Mouse (Mus musculus): ENCODE results near the gene Ccdc8.

Gene Ccdc8

DNA sequence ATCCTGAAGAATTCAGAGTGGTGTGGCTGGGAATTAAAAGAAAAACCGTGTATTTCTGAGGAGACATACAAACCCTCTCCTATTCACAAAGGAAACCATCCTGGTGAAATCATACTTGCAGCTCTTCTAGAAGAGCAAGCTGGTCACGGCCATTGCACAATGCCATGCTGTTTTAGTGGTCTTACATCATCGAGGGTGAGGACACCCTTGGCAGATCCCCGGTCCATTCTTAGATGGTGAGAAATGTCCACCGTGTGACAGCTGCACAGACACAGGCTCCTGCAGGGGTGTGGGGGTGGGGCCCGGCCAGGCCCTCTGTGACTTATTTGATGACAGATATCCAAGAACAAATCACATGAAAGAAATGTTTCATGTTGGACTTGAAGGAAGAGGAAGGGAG, 18.5 kb upstream of the Ccdc8 start:
- DNase-seq (ENCODE audit: low read depth, low spot score) = peak; percentile 71

DNA sequence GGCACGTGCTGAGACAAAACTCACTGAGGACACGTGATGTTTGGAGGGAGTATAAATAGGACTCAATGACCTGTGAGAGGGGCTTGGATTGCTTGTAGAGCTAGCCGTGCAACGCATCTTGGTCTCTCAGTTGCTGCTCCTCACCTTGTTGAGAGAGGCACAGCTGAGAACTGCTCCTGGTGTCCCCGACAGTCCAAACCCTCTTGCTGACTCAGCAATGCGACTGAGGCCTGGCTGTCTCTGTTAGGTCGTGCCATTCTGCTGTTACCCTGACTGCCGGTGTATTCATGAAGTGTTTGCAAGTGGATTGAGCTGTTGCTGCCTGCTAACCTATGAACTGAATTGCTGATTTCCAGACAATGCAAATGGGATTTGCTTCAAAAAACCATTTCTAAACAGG, 16.2 kb upstream of the Ccdc8 start:
- no peak for DNase-seq (ENCODE audit: low read depth, low spot score)

DNA sequence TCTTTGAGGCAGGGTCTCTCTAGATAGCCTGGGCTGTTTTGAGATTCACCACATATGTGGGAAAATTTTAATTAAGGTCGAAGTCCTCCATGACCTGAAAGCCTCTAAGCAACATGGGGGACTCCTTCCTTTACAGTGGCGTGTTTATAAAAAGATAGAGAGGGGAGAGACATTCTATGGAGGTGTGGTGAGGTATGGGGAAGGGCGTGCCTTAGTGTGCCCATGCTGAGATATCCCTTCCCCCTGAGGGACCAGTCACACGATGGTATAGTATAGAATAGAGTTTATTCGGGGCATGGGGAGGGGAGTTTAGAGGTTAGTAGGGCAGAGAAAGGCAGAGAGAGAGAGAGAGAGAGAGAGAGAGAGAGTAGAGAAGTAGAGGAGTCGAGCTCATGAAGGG, 14.3 kb upstream of the Ccdc8 start:
- no peak for DNase-seq (ENCODE audit: low read depth, low spot score)

DNA sequence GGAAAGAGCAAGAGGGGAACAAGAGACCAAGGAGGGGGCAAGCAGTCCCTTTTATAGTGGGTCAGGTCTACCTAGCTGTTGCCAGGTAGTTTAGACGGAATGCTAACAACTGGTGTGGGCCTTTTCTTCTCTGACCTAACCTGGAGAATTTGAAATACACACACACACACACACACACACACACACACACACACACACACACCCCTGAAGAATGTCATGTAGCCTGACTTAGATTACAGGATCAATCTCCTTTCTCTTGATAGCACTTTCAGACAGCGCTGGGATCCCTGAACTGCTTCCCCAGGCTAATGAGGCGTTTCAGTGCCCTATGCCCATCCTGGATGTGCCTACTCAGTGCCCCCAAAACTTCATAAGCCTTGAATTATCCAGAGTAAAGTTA, 13.9 kb upstream of the Ccdc8 start:
- DNase-seq (ENCODE audit: low read depth, low spot score) = no peak

DNA sequence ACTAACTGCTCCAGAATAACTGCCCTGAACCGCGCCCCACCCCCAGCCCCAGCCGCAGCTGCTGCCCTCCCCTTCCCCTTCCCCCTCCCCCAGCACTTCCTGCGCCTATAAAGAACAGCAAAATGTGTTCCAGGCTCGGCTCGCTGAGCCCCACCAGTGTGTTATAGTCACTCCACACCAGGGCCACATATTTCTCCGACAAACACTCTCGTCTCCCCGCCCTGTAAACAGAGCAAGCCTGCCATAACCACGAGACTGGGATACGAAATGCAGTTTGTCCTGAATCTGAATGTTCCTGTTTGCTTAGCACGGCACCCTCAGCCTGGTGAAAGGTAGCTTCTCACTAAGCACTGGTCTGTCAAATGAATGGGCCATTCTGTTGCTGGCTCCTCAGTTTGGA, 12.2 kb upstream of the Ccdc8 start:
- no peak for DNase-seq (ENCODE audit: low read depth, low spot score)

DNA sequence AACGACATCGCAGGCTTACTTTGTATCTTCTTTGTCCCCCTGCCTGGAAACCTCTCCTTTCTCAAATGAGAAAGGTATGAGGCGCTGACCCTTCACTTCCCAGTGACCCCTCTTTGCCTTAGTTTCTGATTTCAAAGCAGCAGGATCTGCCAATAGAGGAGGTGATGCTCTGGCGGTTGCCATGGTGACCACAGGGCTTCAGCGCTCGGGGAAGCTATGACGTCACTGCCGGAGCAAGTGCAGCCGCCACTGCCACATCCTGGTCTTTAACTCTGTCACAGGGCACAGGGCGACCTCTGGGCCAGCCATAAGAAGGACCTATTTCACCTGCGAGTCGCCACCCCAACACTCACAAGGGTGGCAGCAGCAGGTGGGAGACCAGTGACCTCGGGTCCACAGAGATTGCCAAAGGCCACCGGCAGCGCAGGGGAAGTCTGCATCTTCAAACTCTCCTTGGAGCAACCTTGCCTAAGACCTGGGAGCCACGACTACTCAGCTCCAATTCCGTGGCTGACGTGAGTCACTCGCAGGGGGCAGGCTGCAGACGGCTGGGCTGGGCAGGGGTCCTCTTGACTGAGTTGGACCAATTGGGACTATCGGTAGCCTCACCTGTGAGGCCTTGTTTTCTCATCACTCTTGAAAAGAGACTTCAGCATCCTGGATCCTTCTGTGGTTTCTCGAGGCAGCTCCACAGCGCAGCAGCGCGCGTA, 9.5 kb upstream of the Ccdc8 start, which contains the start of gene Gm42372:
Gm42372 (plus strand) TSS at position 228 of the 710 bp plus-strand sequence.
- DNase-seq (ENCODE audit: low read depth, low spot score) = peak; percentile 89

DNA sequence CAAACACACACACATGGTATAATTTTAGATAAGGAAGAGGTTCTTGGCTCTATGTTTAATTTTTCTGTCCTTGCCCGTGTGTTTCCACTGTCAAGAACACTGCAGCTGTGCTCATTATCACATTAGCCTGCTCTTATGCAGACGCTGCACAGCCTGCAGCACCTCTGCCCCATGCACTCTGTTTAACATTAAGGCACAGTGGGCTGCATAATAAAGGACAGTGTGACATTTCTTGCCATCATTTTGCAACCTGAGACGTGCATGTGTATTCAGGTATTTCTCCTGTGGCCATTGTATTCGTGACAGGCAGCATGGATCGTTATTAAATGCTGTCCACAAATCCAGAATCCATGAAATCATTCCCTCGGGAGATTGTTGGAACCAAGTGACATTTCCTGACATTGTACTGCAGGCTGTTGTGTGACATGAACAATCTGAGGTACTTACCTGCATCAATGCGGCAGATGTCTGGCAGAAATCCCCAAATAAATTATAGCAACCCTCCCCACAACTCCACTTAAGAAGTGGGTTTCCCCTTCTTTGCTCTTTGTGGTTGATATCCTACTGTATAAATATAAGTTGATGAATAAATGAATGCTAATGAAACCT, 4.9 kb upstream of the Ccdc8 start:
- no peak for DNase-seq (ENCODE audit: low read depth, low spot score)

DNA sequence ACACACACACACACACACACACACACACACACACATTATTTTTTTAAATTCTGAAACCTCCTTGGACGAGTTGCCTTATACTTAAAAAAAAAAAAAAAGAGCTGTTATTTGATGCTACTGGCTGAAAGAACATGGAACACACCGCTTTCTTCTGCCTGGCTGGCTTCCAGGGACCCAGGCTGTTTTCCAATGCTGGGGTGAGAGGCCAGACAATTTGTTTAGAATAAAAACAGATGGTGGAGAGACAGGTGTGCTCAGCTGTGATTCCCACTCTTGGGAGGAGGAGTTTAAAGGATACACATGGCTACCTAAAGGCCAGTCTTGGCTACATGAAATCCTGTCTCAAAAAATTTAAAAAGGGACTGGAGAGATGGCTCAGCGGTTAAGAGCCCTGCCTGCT, 4.1 kb upstream of the Ccdc8 start:
- DNase-seq (ENCODE audit: low read depth, low spot score) = no peak

DNA sequence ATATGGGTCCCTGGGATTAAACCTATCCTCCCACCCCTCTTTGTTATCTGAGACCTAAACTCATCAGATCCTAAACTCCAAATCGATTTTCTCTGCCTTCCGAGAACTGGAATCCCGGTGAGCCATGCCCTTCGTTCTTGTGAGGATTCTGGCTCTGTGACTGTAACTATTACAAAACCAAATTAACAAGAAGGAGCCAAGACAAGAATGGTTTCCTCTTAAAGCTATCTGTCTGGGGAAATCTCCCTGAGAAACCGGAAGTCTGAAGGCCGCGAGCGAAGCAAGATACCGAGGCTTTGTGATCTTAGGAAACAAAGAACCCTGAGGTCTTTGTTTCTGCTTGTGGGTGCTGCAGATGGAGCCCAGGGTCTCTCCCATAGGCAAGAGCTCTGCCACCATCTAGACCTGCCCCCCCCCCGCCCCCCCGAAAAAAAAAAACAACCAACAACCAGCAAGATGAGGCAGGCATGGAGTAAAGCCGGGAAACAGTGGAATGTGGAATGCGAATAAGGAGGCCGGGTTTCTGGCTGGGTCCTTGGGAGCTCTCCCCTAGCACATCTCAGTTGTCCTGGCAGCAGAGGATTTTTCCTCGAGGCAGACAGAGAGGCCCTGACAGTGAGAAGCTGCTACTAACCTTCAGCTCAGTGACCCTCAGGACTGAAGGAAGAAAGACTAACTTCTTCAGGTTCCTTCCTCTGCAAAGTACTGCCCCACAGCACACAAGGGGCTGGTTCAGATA, 2.3 kb upstream of the Ccdc8 start:
- no peak for DNase-seq (ENCODE audit: low read depth, low spot score)

DNA sequence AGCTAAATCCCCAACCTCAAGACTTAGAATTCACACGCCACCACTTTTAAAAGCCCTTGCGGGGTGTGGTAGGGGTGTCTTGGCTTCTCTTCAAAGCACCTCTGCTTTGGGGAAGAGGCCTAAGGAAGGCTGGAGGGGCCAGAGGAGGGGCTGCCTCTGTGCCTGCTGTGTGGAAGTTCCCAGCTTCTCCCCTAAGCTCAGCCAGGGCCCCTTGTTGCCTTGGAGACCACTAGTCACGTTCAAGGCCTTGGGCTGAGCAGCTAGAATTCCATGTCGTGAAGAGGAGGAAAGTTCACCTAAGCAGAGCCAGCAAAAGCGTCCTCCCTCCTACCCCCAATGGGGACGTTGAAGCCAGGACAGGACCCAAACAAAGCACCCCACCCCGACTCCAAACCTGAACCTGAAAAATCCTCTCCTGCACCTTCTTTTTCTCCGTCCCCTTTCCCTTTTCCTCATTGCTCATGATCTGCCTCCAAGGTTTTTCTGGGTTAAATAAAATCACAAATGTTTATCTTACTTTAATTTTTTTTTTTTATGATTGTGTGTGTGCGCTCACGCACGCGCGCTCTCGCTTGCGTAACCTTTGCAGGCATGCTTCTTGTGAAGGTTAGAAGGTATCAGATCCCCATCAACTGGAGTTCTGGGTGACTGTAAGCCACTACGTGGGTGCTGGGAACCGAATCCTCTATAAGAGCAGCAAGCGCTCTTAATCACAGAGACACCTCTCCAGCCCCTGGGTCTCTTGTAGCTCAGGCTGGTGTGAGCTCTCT, 642 bp upstream of the Ccdc8 start:
- no peak for DNase-seq (ENCODE audit: low read depth, low spot score)

DNA sequence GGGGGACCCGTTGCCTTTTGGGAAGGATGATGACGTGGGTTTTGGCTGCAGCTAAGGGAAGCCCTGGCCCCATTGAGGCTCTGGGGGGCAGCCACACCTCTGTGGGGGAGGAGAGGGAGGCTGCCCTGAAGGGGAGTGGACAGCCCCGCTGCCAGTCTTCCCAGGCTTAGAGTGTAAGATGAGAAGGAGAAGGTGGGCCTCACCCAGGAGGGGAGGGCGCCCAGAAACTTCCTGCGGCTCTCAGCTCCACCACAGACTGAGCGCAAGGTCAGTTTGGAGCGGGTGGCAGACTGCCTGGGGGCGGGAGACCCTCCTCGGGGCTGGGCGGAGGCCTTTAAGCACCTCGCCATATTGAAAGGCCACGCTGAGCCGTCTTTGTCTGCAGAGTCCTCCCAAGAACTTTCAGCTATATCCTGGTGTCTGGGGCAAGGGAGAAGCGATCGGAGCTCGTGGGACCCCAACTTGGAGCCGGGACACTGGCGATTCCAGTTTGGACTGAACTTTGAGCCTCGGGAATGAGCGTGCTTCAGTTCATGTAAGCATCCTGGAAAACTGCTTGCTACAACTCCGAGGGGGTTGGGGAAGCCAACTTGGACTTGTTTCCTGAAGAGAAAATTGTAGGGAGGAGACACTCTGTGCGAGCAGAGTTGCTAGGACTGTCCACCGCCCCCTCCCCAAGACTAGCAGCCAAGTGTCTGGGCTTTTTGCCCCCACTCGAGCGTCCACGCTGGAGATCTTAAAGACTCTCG, 1.3 kb downstream of the Ccdc8 start:
- DNase-seq (ENCODE audit: low read depth, low spot score) = no peak

DNA sequence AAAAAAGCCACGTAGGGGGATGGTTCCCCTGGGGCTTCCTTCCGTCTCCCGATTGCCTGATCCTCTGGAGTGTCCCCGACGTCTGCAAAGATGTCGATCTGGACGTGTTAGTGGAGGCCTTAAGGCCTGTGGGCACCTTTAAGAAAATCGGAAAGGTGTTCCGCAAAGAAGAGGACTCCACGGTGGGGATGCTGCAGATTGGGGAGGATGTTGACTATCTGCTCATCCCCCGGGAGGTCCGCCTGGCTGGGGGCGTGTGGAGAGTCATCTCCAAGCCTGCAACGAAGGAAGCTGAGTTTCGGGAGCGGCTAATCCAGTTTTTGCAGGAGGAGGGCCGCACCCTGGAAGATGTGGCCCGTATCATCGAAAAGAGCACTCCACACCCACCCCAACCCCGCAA, 1.9 kb downstream of the Ccdc8 start:
- DNase-seq (ENCODE audit: low read depth, low spot score) = no peak

DNA sequence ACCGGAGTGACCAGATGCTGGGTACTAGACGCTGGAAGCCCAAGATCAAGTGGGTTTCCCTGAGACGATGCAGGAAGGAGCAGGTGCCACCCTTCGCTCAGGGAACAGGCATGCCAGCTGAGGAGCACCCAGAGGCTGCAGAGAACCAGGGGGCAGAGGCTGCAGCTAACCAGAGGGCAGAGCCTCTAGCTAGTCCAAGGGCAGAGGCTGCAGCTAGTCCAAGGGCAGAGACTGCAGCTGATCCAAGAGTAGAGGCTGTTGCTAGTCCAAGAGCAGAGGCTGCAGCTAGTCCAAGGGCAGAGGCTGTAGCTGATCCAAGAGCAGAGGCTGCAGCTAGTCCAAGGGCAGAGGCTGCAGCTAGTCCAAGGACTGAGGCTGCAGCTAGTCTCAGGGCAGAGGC, 2.8 kb downstream of the Ccdc8 start:
- DNase-seq (ENCODE audit: low read depth, low spot score) = no peak

DNA sequence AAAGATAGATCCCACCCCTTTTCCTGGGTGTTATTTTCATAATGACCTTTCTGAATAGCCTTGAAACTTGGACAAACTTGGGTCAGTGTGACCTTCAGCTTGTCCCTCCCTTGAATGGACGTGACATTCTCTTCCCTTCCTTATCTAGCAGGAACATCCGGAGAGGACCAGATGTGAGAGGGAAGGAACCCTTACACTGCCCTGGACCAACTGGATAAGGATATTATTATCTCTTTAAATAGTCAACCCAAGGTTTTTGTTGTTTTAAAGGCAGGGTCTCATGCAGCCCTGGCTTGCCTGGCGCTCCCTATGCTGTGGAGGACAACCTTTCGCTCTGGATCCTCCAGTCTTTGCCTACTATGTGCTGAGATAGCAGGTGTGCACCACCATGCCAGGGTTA, 6.7 kb downstream of the Ccdc8 start:
- no peak for DNase-seq (ENCODE audit: low read depth, low spot score)

DNA sequence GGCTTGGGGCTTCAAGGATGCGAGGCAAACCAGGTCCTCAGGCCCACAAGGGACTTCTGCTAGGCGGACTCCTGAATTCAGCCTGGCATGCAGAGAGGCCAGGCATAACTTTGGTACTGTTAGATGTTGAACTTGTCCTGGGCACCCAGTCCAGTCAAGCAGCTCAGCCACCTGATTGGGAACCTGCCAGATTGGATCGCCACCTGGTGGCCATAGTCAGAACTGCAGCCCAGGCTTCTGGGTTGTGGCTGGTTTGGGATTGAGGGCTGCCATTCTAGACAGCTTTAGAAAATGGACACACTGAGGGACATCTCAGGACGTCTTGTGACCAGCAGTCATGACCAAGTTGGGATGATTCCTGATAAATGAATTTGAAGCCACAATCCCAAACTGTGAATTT, 7.1 kb downstream of the Ccdc8 start:
- no peak for DNase-seq (ENCODE audit: low read depth, low spot score)

DNA sequence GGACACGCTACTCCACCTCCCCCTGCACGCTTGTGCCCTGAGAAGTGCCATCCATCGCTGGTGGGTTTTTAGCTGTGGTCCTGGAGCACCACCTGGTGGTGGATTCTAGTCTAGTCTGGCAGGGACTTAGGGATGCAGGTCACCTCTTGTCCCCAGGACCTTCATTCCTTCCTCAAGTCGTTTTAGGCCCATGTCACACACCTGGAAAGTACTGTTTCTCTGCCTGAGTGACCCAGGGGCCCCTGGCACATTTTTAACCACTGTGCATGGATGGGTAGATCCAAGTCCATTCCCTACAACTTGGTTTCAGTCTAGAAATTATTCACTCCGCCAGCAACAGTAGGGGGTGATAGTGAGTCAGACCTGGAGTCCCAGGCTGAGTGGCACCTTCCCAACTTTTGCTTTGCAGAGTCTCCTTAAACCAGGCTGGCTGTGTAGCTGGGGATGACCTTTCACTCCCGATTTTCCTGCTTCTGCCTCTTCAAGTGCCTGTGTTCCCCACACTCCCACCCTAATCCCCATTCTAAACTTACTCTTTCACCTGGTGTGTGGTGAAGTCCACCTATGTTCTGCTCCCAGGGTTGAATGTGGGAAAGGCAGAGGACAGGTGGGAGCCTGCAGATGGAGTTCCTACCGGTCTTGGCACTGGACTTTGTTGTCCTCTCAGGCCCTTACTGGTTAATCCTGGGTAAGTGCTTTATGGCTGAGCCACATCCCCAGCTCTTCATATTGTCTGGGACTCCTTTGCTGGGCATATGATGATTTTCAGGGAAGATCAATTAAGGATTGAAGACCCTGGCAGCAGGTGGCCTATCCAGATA, 10.1 kb downstream of the Ccdc8 start:
- DNase-seq (ENCODE audit: low read depth, low spot score) = no peak

DNA sequence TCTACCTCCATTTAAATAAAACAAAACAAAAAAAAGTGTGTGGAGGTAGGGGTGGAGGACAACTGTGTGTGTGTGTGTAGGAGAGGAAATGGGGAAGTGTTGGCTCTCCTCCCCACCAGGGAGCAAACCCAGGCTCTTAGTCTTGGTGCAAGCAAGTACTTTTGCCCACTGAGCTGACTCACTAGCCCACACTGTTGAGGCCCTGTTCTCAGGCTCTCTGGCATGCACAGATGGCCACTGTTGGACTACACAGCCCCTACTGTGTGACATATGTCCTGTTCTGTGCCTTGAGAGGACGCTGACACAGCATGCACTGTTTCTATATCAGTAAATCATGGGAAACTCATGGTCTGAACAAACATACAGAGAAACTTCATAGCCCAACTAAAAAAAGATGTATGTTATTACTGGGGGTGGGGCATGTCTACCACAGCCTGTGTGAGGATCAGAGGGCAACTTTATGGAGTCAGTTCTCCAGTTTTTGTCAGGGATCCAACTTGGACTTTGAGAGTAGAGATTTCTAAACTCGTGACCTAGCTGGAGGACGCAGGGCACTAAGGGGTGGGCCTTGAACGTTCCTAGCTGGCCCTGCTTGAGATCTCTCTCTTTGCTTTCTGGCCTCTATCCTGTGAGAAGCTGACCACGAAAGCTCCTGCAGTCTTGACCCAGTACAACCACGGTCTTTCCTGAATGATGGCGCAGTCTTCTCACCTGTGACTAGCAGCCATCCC, 10.9 kb downstream of the Ccdc8 start:
- DNase-seq (ENCODE audit: low read depth, low spot score) = no peak

DNA sequence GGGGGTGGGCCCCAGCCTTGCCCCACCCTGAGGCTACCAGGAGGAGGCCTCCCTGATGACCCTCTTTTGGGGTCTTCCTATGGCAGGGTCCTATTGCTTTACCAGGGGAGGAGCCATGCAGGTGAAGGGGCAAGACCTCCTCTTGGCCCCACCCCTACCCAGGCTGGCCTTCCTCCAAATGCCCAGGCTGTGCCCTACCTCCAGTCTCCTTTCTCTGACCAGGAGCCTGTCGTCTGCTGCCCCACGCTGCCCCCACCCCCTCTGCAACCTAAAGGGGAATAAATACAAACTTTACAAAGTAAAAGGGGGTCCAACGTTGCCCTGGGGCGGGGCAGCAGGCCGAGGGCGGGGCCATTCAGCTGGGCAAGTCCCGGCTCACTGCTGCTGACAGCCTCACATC, 12.2 kb downstream of the Ccdc8 start:
- no peak for DNase-seq (ENCODE audit: low read depth, low spot score)

DNA sequence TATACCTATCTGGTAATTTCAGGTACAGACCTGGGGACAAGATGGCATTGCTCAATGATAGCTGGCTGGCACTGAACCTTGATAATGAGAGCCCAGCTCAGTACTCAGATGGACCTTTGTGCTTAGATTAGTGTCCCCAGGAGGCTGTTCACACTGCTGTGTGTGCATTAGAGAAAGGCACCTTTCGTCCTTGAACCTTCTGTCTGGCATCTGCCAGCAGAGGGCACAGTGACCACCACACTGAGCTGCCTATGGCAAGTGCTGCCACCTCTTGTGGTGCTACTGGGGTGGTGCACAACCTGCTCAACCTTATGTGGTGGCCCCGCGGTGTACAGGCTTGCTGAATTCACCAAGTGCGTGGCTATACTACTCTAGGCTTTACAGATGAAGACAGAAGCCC, 14.8 kb downstream of the Ccdc8 start:
- no peak for DNase-seq (ENCODE audit: low read depth, low spot score)

Data from telencephalon, adult 2 months (tissue).